39 mouse cellular contexts compared by ENCODE assay signal in the genomic region with DNA sequence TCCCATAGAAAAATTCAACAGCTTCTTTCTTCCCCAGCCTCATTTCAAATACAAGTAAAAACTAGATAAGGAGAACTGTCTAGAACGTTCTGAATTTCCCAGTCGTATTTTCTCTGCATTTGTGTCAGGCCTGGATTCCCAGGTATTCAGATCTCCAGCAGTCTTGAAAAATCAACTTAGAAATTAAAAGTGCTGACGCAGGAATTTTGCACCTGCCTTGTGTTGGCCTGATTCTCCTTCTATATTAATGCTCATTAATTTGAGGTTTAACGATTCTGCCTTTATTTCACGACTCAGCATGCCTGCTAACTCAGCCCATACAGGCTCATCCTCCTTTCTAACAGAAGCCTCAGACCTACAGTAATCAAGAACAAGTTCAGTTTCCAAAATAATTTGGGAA. TPM values are rescaled to one million over a fixed set of nuclear protein-coding genes. Genes with fewer than 3 reads are reported as not detected.
"Had no signal": no experiment of that assay in that cellular context is flagged by ENCODE, and none has a peak within 500 bp of the region (broad histone marks: within the 10 kb centered on the region; RNA-seq: fewer than 3 reads in every experiment).

No protein-coding gene starts in this region.

- H3K36me3 ChIP-seq: embryonic facial prominence, embryonic 10.5 days; embryonic facial prominence, embryonic 12.5 days; embryonic facial prominence, embryonic 13.5 days; embryonic facial prominence, embryonic 15.5 days; forebrain, embryonic 10.5 days; forebrain, embryonic 12.5 days; forebrain, embryonic 15.5 days had no signal

- H3K4me1 ChIP-seq: embryonic facial prominence, embryonic 10.5 days; embryonic facial prominence, embryonic 15.5 days; forebrain, embryonic 15.5 days had no signal

- H3K27me3 ChIP-seq: embryonic facial prominence, embryonic 12.5 days; embryonic facial prominence, embryonic 13.5 days; embryonic facial prominence, embryonic 15.5 days; forebrain, embryonic 12.5 days; forebrain, embryonic 13.5 days; forebrain, embryonic 15.5 days had no signal

- H3K27ac ChIP-seq: embryonic facial prominence, embryonic 10.5 days; embryonic facial prominence, embryonic 12.5 days; embryonic facial prominence, embryonic 13.5 days; embryonic facial prominence, embryonic 15.5 days; forebrain, embryonic 10.5 days; forebrain, embryonic 12.5 days; forebrain, embryonic 13.5 days; forebrain, embryonic 15.5 days; gastrocnemius, adult 2 months; heart, adult 2 months had no signal

- ATAC-seq: forebrain, embryonic 13.5 days; forebrain, embryonic 14.5 days; forebrain, embryonic 15.5 days; forebrain, embryonic 16.5 days; forebrain, postnatal 0 days had no signal

- H3K4me2 ChIP-seq: embryonic facial prominence, embryonic 12.5 days; embryonic facial prominence, embryonic 13.5 days; embryonic facial prominence, embryonic 15.5 days; forebrain, embryonic 12.5 days; forebrain, embryonic 13.5 days; forebrain, embryonic 15.5 days had no signal

- H3K9ac ChIP-seq: embryonic facial prominence, embryonic 12.5 days; embryonic facial prominence, embryonic 13.5 days; embryonic facial prominence, embryonic 15.5 days; forebrain, embryonic 12.5 days; forebrain, embryonic 13.5 days; forebrain, embryonic 15.5 days; forebrain, postnatal 0 days had no signal

- DNase-seq: cerebellum, adult 9-10 months; cerebellum, adult 9-11 months; cerebellum, postnatal 10 days; cerebellum, postnatal 14 days; cerebellum, postnatal 25 days; cerebellum, postnatal 36 days; embryo, embryonic 11 days; forebrain, postnatal 0 days; gastrocnemius, adult 2 months; gastrocnemius, postnatal 10 days; gastrocnemius, postnatal 14 days; gastrocnemius, postnatal 25 days; gastrocnemius, postnatal 36 days; heart, adult 11 months; heart, adult 18-20 months; heart, adult 2 months had no signal

- H3K4me3 ChIP-seq: embryonic facial prominence, embryonic 10.5 days; embryonic facial prominence, embryonic 12.5 days; embryonic facial prominence, embryonic 13.5 days; embryonic facial prominence, embryonic 15.5 days; erythroblast, embryonic 14.5 days; forebrain, embryonic 10.5 days; forebrain, embryonic 12.5 days; forebrain, embryonic 13.5 days; forebrain, embryonic 15.5 days; gastrocnemius, adult 2 months; heart, adult 2 months had no signal

- H3K9me3 ChIP-seq: embryonic facial prominence, embryonic 10.5 days; embryonic facial prominence, embryonic 12.5 days; embryonic facial prominence, embryonic 13.5 days; embryonic facial prominence, embryonic 15.5 days; forebrain, embryonic 10.5 days; forebrain, embryonic 12.5 days; forebrain, embryonic 13.5 days; forebrain, embryonic 15.5 days had no signal

RNA-seq across cellular contexts. Expression of a gene that starts 43.6 kb away (rescaled TPM):
- total RNA-seq: common myeloid progenitor, adult 5-6 weeks; forebrain, postnatal 0 days; gastrocnemius, adult 18-20 months; gastrocnemius, adult 2 months; gastrocnemius, adult 8-10 months; gastrocnemius, postnatal 10 days; gastrocnemius, postnatal 14 days; gastrocnemius, postnatal 25 days; gastrocnemius, postnatal 36 days; gastrocnemius, postnatal 4 days; granulocyte monocyte progenitor cell, adult 5-6 weeks; heart, adult 18-20 months; heart, adult 2 months; heart, adult 8-10 months had no signal
- polyA plus RNA-seq: cortical plate, adult 2 months; embryonic facial prominence, embryonic 10.5 days; embryonic facial prominence, embryonic 11.5 days; embryonic facial prominence, embryonic 12.5 days; embryonic facial prominence, embryonic 13.5 days; embryonic facial prominence, embryonic 14.5 days; embryonic facial prominence, embryonic 15.5 days; erythroblast, embryonic 14.5 days; forebrain, embryonic 10.5 days; forebrain, embryonic 11.5 days; forebrain, embryonic 12.5 days; forebrain, embryonic 13.5 days; forebrain, embryonic 14.5 days; forebrain, embryonic 15.5 days; forebrain, embryonic 16.5 days; forebrain, postnatal 0 days; frontal cortex, adult 2 months; gonadal fat pad, adult 2 months; heart, adult 2 months had no signal
